Mouse (Mus musculus) kidney, embryonic 15.5 days (tissue): ENCODE results near the gene Ggt6. TPM values are rescaled to one million over a fixed set of nuclear protein-coding genes. Genes with fewer than 3 reads are reported as not detected.

Experiments
- ATAC-seq: fragments of 200-750 bp; cut with Nextera tagmentation; replicated peaks from 2 replicates; pipeline ENCODE4 v1.8.0; 2017; ENCODE audit warnings: moderate TSS enrichment; ENCODE audit not compliant: low FRiP score
- H3K27ac ChIP-seq: fragments of 300-500 bp; sonication (generic); 2 replicates; pipeline ENCODE4 v1.5.1; 2015; ENCODE audit warnings: mild to moderate bottlenecking, inconsistent platforms
- H3K27me3 ChIP-seq: fragments of 300-500 bp; sonication (generic); 2 replicates; pipeline ENCODE4 v1.6.1; 2015; ENCODE audit warnings: inconsistent platforms
- H3K36me3 ChIP-seq: fragments of 300-500 bp; sonication (generic); 2 replicates; pipeline ENCODE4 v1.6.1; 2015; ENCODE audit warnings: inconsistent platforms
- H3K4me1 ChIP-seq: fragments of 300-500 bp; sonication (generic); 2 replicates; pipeline ENCODE4 v1.6.1; 2015; ENCODE audit warnings: inconsistent platforms
- H3K4me2 ChIP-seq: fragments of 300-500 bp; sonication (generic); 2 replicates; pipeline ENCODE4 v1.6.1; 2015; ENCODE audit warnings: moderate library complexity, mild to moderate bottlenecking, inconsistent platforms
- H3K4me3 ChIP-seq: fragments of 300-500 bp; sonication (generic); replicated peaks from 2 replicates; pipeline ENCODE4 v1.5.1; 2015; ENCODE audit warnings: mild to moderate bottlenecking, inconsistent platforms
- H3K9ac ChIP-seq: fragments of 300-500 bp; sonication (generic); 2 replicates; pipeline ENCODE4 v1.6.1; 2015; ENCODE audit warnings: mild to moderate bottlenecking, inconsistent platforms
- H3K9me3 ChIP-seq: fragments of 300-500 bp; sonication (generic); replicated peaks from 2 replicates; pipeline ENCODE4 v1.6.1; 2016; ENCODE audit warnings: inconsistent platforms
- WGBS: fragments of 180-500 bp; shearing (Covaris S2); methylation state at CpG from one replicate; pipeline ENCODE4 v1.1.7; 2015; ENCODE audit warnings: mixed read lengths; 5-methylcytosine and 5-hydroxymethylcytosine counted together
- polyA plus RNA-seq: library from polyadenylated mRNA; unstranded; fragments of >200 nt; fragmentation: Nextera tagmentation; extraction: Ambion mirVana; gene quantifications from 2 replicates; pipeline ENCODE4 v1.2.1, GENCODE M21; 2015

Gene Ggt6
- polyA plus RNA-seq, 1 experiment from 2014 or later: 0.87 TPM

DNA sequence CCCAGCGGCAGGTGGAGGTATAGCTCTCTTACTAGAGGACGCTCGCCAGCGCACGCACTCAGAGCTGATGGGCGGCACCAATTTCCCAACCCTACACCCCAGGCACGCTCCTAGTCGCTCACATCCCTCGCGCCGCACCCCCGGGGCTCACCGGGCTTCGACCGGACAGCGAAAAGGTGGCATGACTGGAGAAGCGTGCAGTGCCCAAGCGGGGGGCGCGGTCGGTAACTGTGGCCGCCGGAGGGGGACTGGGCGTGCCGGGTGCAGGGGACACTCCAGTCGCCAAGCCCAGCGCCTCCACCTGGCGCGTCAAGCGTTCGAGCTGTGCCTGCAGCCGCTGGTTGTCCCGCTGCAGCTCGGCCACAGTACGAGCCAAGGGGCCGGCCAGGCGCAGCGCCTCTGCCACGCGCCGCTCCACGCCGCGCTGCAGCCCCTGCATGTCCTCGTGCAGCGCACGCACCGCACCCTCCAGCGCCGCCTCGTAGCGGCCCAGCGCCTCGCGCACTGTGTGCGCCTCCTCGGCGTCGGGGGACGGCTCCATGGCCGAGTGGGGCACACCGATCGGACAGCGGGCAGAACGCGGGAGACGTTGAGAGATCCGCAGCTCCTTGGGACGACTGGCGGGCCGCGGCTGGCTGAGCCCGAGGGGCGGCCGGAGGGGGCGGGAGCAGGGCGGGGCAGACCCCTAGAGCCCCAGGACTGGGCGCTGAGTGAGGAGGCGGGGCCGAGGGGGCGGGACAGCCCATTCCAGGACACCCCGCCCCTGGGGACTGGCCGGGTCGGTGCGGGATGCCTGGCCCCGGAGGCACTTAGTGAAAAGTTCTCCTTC is 24.0 kb upstream of the Ggt6 start, which contains the start of gene Smtnl2:
Gene Smtnl2 (minus strand): TSS at position 621 of the 829 bp plus-strand sequence.
- Histone ChIP-seq H3K9ac (peak within 1 kb of the TSS; percentile 89), H3K9me3 (no peaks in the 10 kb centered on the region), H3K36me3 (no peaks in the 10 kb centered on the region), H3K4me2 (peak within 1 kb of the TSS; percentile 97), H3K27me3 (peaks cover 3% of the 10 kb centered on the region; the same call in 1 of the 2 replicates), H3K27ac (peak within 1 kb of the TSS; percentile 97), H3K4me3 (peak within 1 kb of the TSS; percentile 88), H3K4me1 (peaks cover 90% of the 10 kb centered on the region)
- WGBS: under 1% methylated on average over 85 of the region's 86 CpGs
- peak; percentile 93 for ATAC-seq

DNA sequence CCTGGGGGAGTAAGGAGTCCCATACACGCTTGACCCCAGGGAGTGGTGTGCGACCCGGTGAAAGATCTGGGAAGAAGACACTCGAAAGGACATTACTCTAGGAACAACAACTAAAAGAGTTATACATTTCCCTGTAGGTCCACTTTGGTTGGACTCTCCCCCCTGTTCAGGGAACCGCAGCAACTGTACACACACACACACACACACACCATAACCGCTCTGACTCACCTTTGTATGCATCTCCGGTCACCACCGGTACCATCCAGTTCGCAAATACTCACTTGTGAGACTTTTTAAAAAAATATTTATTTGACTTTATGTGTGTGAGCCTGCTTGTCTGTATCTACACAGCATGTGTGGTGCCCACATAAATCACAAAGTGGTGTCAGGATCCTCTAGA is 23.4 kb upstream of the Ggt6 start:
- Histone ChIP-seq H3K4me2 (peak overlapping the region; percentile 97), H3K4me1 (peaks cover 83% of the 10 kb centered on the region), H3K27ac (peak overlapping the region; percentile 97), H3K9me3 (no peaks in the 10 kb centered on the region), H3K4me3 (peak overlapping the region; percentile 88), H3K9ac (peak overlapping the region; percentile 11; the same call in 1 of the 2 replicates), H3K36me3 (no peaks in the 10 kb centered on the region), H3K27me3 (peaks cover 3% of the 10 kb centered on the region; the same call in 1 of the 2 replicates)
- WGBS: 15% methylated on average over 9 of the region's 9 CpGs
- peak; percentile 30 for ATAC-seq

DNA sequence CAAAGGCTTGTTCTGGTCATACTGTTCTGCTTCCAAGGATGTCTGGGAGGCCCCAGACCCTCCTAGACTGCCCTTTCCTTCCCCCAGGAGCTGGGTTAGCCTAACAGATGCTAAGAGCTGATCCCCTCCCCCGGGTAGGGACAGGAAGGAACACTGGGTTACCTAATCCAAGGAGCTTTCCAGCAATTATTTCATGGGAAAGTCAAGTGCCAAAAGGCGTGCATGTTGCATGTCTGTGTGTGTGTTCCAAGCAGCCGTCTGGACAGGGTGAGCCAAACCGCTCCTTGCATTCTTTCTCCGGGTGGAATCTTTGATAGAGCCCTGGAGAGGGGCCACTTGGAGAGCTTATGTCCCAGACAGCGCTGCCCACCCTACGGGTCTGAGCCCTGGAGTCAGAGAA is 22.3 kb upstream of the Ggt6 start:
- Histone ChIP-seq H3K27ac (no peak overlapping the region), H3K9ac (no peak overlapping the region), H3K4me2 (no peak overlapping the region), H3K27me3 (peaks cover 3% of the 10 kb centered on the region; the same call in 1 of the 2 replicates), H3K36me3 (no peaks in the 10 kb centered on the region), H3K4me1 (peaks cover 82% of the 10 kb centered on the region), H3K4me3 (no peak overlapping the region), H3K9me3 (no peaks in the 10 kb centered on the region)
- ATAC-seq: no peak
- 79% methylated on average over 7 of the region's 7 CpGs for WGBS

DNA sequence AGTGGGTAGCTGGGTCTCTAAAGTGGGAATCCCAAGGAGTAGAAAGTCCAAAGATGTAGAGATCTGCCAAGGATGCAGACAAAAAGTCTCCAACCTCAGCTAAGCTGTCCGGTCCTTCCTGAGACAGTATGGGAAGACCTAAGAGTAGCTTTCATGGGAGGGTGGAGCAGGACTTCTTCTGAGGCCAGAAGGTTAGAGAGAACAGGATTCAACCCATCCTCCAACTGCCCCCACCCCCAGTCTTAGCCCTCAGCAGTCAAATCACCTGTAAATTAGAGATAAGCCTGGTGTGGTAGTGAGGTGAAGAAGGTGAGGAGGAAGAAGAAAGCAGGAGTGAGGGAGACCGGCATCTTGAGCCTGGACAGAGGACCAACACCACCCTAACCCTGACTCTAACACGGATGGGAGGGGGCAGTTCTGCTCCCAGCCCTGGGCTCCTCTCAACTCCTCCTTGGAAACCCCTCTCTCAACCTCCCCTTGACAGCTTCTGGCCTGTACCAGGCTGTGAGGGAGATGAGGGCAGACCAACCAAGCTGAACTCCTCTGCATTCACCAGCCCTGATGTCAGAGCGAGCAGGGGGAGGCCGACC is 21.6 kb upstream of the Ggt6 start:
- no peak overlapping the region for H3K4me3 ChIP-seq
- 53% methylated on average over 5 of the region's 5 CpGs for WGBS
- no peaks in the 10 kb centered on the region for H3K36me3 ChIP-seq
- peaks cover 3% of the 10 kb centered on the region; the same call in 1 of the 2 replicates for H3K27me3 ChIP-seq
- ATAC-seq: no peak; the same call in 1 of the 2 replicates
- peaks cover 82% of the 10 kb centered on the region for H3K4me1 ChIP-seq
- no peaks in the 10 kb centered on the region for H3K9me3 ChIP-seq
- H3K9ac ChIP-seq: 0 out of 2 replicates have a peak overlapping the region, but pooled peaks have one; percentile 2
- H3K4me2 ChIP-seq: no peak overlapping the region
- peak overlapping the region; percentile 39 for H3K27ac ChIP-seq

DNA sequence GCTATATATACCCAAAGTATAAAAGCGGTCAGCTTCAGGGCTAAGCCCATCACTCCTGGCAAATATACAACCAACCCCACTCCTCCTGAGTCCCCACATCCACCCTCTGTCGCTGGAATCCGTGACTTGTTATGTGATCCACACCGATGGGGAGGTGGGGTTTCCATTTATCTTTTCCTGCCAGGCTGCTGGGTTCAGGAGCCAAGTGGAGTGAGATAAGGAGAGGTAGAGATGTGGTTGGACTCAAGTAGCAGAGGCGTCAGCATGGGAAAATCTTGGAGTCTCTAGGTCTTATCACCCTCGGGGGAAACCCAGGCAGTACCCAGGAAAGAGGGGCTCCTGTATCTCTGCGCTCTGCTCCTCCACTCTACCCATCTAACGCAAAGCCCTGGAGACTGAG is 20.2 kb upstream of the Ggt6 start:
- no peak overlapping the region for H3K4me2 ChIP-seq
- H3K27ac ChIP-seq: no peak overlapping the region
- no peak for ATAC-seq
- H3K27me3 ChIP-seq: no peaks in the 10 kb centered on the region; the same call in 1 of the 2 replicates
- 62% methylated on average over 8 of the region's 8 CpGs for WGBS
- H3K4me3 ChIP-seq: no peak overlapping the region
- H3K36me3 ChIP-seq: no peaks in the 10 kb centered on the region
- H3K9me3 ChIP-seq: no peaks in the 10 kb centered on the region
- H3K4me1 ChIP-seq: peaks cover 69% of the 10 kb centered on the region
- H3K9ac ChIP-seq: no peak overlapping the region

DNA sequence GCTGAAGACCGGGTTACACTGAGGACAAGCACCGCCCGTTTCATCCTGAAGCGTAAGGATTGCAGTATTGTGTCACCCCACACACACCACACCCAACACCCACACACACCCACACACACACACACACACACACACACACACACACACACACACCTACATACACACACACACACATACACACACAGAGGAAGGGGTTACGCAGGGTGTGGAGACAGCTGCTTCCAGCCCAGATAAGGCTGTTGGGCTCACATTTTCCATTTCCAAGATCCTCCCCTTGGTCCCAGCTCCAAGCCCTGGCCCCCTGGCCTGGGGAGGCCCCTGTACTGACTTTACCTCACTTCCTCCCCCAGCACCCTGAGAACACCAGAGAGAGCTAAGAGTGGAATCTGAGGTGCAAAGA is 18.7 kb upstream of the Ggt6 start:
- 81% methylated on average over 5 of the region's 5 CpGs for whole genome bisulfite sequencing
- H3K36me3 ChIP-seq: no peaks in the 10 kb centered on the region
- no peak for ATAC-seq

DNA sequence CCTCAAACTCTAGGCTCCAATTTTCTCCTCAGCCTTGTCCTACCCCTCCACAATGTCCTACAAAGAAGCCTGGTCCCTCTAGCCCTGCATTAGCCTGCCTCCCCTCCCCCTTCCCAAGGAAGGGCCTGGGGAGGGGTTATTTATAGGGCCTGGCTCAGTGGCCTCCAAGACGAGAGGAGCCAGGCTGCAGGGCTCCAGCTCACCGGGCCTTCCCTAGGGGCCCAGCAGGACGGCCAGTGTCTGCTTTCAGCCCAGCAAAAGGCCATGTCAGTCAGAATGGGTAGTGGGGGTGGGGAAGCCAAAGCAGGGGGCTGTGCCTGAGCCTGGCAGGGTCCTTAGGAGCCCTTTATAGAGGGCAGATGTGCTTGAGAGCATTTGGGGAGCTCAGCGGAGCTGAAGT is 17.9 kb upstream of the Ggt6 start:
- no peaks in the 10 kb centered on the region for H3K9me3 ChIP-seq
- H3K4me2 ChIP-seq: no peak overlapping the region
- peaks cover 47% of the 10 kb centered on the region for H3K4me1 ChIP-seq
- 15% methylated on average over 4 of the region's 4 CpGs for WGBS
- no peaks in the 10 kb centered on the region for H3K36me3 ChIP-seq
- H3K9ac ChIP-seq: no peak overlapping the region
- ATAC-seq: no peak
- no peaks in the 10 kb centered on the region; the same call in 1 of the 2 replicates for H3K27me3 ChIP-seq
- H3K27ac ChIP-seq: no peak overlapping the region
- no peak overlapping the region for H3K4me3 ChIP-seq

More for the DNA sequence above, 18.7 kb upstream of the Ggt6 start:
- no peak overlapping the region for H3K4me3 ChIP-seq
- H3K27me3 ChIP-seq: no peaks in the 10 kb centered on the region; the same call in 1 of the 2 replicates
- H3K27ac ChIP-seq: no peak overlapping the region
- no peaks in the 10 kb centered on the region for H3K9me3 ChIP-seq
- H3K4me2 ChIP-seq: no peak overlapping the region
- peaks cover 54% of the 10 kb centered on the region for H3K4me1 ChIP-seq
- no peak overlapping the region for H3K9ac ChIP-seq

DNA sequence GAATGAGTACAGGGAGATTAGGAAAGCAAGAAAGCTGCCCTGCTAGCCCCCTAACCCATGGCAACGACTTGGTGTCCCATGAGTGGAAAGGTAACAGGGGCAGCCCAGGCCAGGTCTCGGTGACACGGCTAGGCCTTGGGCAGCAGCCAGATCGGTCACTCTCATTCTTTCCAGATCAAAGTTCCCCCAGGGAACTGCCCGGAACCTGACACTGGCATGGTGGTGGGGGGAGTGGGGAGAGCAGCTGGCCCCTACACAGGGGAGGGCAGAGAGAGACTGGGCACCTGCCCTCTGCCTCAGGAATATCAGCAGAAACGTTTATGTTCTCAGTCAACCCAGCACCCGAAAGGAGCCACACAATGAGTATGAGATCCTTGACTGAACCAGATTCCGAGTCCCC is 17.1 kb upstream of the Ggt6 start:
- Histone ChIP-seq H3K36me3 (no peaks in the 10 kb centered on the region), H3K27me3 (no peaks in the 10 kb centered on the region; the same call in 1 of the 2 replicates), H3K27ac (peak overlapping the region; percentile 56), H3K9ac (no peak overlapping the region), H3K9me3 (no peaks in the 10 kb centered on the region), H3K4me3 (no peak overlapping the region), H3K4me2 (no peak overlapping the region), H3K4me1 (peaks cover 39% of the 10 kb centered on the region)
- 34% methylated on average over 8 of the region's 8 CpGs for WGBS
- ATAC-seq: no peak

DNA sequence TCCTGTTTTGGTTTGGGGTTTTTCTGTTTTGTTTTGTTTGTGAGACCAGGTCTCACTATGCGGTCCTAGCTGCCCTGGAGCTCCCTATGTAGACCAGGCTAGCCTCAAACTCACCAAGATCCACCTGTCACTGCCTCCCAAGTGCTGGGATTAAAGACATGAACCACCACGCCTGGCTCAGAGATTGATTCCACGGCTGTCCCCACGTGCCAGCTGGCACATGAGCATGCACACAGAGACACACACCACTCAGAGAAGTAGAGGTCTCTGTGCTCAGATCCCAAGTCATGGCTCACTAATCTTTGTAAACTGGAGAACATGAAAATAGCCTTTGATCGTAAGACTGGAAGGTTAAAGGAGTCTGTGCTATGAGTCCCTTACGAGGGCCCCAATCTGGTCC is 16.3 kb upstream of the Ggt6 start:
- Histone ChIP-seq H3K27ac (peak overlapping the region; percentile 56; the same call in 1 of the 2 replicates), H3K36me3 (no peaks in the 10 kb centered on the region), H3K27me3 (no peaks in the 10 kb centered on the region; the same call in 1 of the 2 replicates), H3K9ac (no peak overlapping the region), H3K9me3 (no peaks in the 10 kb centered on the region), H3K4me2 (no peak overlapping the region), H3K4me1 (peaks cover 31% of the 10 kb centered on the region), H3K4me3 (no peak overlapping the region)
- ATAC-seq: no peak
- 61% methylated on average over 6 of the region's 6 CpGs for WGBS

DNA sequence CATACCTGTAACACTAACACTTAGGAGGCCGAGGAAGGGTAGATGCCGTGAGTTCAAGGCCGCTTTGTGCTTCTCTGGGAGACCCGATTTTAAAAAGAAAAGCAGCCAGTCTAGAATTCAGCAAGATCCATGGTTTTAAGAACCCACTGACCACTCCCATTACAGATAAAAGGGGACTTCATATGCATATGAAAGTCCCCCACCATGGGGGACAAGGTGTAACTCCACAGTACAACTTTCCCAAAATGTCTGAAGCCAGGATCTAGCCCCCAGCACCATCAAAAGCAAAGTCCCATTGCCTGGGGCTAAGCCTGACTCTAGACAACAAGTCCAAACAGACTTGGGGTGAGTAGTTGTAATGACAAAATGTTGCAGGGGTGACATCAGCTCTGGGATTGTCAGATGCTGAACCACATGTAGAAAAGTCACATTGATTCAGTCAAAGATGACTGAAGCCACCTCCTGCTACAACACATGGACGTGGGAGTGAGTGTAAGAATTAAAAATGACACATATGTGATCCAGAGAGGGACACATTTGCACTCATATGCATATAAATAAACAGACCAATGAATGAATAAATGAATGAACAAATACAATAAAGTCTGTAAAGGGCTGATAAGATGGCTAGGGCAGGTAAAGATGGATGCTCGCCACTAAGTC is 14.7 kb upstream of the Ggt6 start:
- Histone ChIP-seq H3K27ac (no peak overlapping the region), H3K4me1 (peaks cover 17% of the 10 kb centered on the region), H3K27me3 (no peaks in the 10 kb centered on the region), H3K36me3 (no peaks in the 10 kb centered on the region), H3K4me3 (no peak overlapping the region), H3K9me3 (no peaks in the 10 kb centered on the region), H3K4me2 (no peak overlapping the region), H3K9ac (no peak overlapping the region)
- WGBS: 86% methylated on average over 6 of the region's 6 CpGs
- no peak for ATAC-seq

DNA sequence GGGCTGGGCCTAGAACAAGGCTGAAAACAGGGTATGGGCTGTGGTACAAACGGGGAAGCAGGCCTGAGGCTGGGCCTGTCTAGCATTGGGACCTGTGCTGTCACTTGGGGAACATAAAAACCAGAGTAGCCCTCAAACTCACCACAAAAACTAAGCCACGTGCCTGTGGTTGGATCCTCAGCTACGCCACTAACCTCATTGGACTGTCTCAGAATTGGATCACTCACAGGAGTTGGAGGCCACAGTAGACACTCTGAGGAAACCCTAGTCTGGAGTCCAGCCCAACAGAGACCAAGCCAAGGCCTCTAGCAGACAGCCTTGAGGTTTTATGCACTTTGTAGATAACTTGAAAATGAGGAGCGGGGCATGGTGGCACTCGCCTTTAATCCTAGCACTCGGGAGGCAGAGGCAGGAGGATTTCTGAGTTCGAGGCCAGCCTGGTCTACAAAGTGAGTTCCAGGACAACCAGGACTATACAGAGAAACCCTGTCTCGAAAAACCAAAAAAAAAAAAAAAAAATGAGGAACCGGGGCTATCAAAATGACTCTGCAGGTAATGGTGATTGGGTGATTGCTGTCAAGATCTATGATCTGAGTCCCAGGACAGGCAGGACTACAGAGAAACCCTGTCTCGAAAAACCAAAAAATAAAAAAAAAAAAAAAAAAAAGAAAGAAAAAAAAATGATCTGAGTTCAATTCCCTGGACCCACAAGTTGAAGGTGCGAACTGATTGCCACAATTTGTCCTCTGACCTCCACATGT is 13.6 kb upstream of the Ggt6 start:
- H3K4me1 ChIP-seq: peaks cover 17% of the 10 kb centered on the region
- no peak overlapping the region for H3K27ac ChIP-seq
- no peak for ATAC-seq
- no peak overlapping the region for H3K4me3 ChIP-seq
- H3K9ac ChIP-seq: no peak overlapping the region
- no peaks in the 10 kb centered on the region for H3K9me3 ChIP-seq
- H3K27me3 ChIP-seq: no peaks in the 10 kb centered on the region
- no peak overlapping the region for H3K4me2 ChIP-seq
- WGBS: 90% methylated on average over 11 of the region's 11 CpGs
- no peaks in the 10 kb centered on the region for H3K36me3 ChIP-seq
